Mouse (Mus musculus) olfactory bulb, adult 2 months (tissue): ENCODE measurements at regions not wholly inside any gene's neighbourhood (a gene's known extent, or its start where the extent isn't known, plus 50 kb on each side); places are given as distances from the start of the nearest gene placed in this dataset.

Experiments
- H3K27ac ChIP-seq: fragments of 200-500 bp; 2 replicates; pipeline ENCODE4 v1.5.1; 2012; ENCODE audit warnings: low read depth, low read length; ENCODE audit not compliant: insufficient read depth
- H3K4me1 ChIP-seq: fragments of 200-500 bp; 2 replicates; pipeline ENCODE4 v1.6.1; 2012; ENCODE audit warnings: low read length; ENCODE audit not compliant: control insufficient read depth, insufficient read depth
- H3K4me3 ChIP-seq: fragments of 200-500 bp; 2 replicates; pipeline ENCODE4 v1.5.1; 2012; ENCODE audit warnings: mild to moderate bottlenecking, low read depth, low read length, moderate library complexity; ENCODE audit not compliant: insufficient read depth
- CTCF ChIP-seq: fragments of 200-500 bp; IDR thresholded peaks from 2 replicates; pipeline ENCODE4 v1.5.1; 2012; ENCODE audit warnings: low read depth, mild to moderate bottlenecking, low read length, moderate library complexity; ENCODE audit not compliant: insufficient read depth
- POLR2A ChIP-seq: fragments of 200-500 bp; IDR thresholded peaks from 2 replicates; pipeline ENCODE4 v1.6.1; 2012; ENCODE audit warnings: mild to moderate bottlenecking, low read depth, low read length, moderate library complexity; ENCODE audit not compliant: insufficient read depth
- WGBS: fragments of 180-500 bp; shearing (Covaris S2); methylation state at CpG from one replicate; pipeline ENCODE4 v1.1.7; 2018; 5-methylcytosine and 5-hydroxymethylcytosine counted together

- no peak for TF ChIP-seq POLR2A
- no peak for TF ChIP-seq CTCF
- H3K4me1 ChIP-seq = no peaks in the 10 kb centered on the region
- no peak overlapping the region for H3K27ac ChIP-seq
- H3K4me3 ChIP-seq = no peak overlapping the region
- 73% methylated on average over 3 of the region's 3 CpGs for WGBS
These were observed 1110.1 kb downstream of the Gsdmc2 start for GRCm38 (mm10) chr15:62734900-62735299.

DNA sequence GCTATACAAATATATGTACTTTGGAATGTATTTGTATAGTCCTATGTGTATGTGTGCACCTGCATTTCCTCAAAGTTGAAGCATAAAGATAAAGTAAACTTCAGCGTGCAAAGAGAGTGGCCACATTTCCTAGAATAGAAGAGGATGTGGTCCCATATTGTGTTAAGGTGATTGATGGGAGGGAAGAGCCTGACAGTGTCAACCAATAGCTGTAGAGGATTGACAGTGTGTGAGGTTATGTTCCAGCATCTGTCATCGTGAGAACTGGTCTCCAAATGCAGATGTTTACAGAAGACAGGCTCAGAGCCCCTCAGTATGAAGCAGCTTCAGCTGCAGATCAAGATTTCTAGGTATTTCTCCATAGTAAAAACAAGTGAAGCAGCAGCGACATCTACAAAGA lies 1114.5 kb downstream of the Gsdmc2 start:
- TF ChIP-seq POLR2A = no peak
- no peak for TF ChIP-seq CTCF
- WGBS = 87% methylated on average over 3 of the region's 3 CpGs

DNA sequence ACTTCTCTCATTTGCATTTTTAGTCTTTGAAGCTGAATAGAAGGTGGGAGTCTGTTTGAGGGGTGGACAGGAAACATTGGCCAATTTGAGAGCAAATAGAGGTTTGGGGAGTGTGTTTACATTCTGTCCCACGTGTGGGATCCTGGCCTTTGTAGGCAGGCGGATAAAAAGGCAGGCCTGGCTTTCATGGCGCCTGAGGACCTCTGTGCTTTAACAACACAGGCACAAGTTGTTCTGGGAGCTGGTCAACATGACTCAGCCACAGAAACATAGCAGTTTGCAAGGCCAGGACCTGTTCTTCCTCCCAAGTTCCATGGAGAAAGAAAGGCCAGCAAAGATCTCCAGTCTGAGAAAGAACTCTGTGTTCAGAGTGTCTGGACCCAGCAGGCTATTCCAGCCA lies 1130.7 kb downstream of the Gsdmc2 start:
- H3K4me1 ChIP-seq = no peaks in the 10 kb centered on the region; the same call in 1 of the 2 replicates
- WGBS = 78% methylated on average over 3 of the region's 3 CpGs

More for the DNA sequence above, 1114.5 kb downstream of the Gsdmc2 start:
- H3K4me1 ChIP-seq = no peaks in the 10 kb centered on the region
- no peak overlapping the region for H3K27ac ChIP-seq
- no peak overlapping the region for H3K4me3 ChIP-seq

DNA sequence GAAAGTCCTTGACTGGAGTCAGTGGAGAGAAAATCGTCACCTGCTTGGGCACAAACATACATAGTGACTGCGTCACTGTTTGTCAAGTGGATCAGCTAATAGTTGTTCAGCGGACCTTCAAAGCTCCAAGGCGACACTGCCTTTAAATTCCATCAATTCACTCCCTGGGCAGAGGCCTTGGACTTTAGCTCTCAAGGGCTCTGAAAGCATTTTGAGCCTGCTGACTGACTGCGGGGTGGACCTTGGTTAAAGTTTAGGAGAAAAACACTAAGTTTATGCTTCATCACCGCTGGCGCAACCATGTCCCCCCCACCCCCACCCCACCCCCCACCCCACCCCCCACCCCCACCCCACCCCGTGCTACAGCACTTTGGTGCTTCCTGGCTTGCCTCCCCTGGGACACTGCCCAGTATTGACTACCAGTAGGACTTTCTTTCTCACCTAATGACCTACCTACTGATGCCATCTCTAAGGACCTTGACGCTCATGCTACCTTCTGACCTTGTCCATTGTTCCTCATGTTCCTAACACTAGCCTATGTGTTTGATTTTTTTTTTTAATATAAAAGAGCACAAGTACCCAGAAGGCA lies 1132.3 kb downstream of the Gsdmc2 start:
- TF ChIP-seq CTCF (no peak), POLR2A (no peak)
- Histone ChIP-seq H3K4me3 (no peak overlapping the region), H3K27ac (no peak overlapping the region), H3K4me1 (no peaks in the 10 kb centered on the region; the same call in 1 of the 2 replicates)
- WGBS = 82% methylated on average over 9 of the region's 9 CpGs

More for the DNA sequence above, 1130.7 kb downstream of the Gsdmc2 start:
- Histone ChIP-seq H3K4me3 (no peak overlapping the region), H3K27ac (no peak overlapping the region)
- no peak for TF ChIP-seq POLR2A
- no peak for TF ChIP-seq CTCF

- Histone ChIP-seq H3K4me1 (no peaks in the 10 kb centered on the region; the same call in 1 of the 2 replicates), H3K27ac (no peak overlapping the region), H3K4me3 (no peak overlapping the region)
- WGBS = 62% methylated on average over 3 of the region's 3 CpGs
- TF ChIP-seq POLR2A (no peak), CTCF (no peak)
These were observed 1132.9 kb downstream of the Gsdmc2 start for GRCm38 (mm10) chr15:62712060-62712542.

GRCm38 (mm10) chr15:62709546-62709945 lies 1135.4 kb downstream of the Gsdmc2 start:
- H3K4me3 ChIP-seq = no peak overlapping the region
- TF ChIP-seq CTCF (no peak), POLR2A (no peak)
- 44% methylated on average over 2 of the region's 2 CpGs for WGBS
- H3K4me1 ChIP-seq = no peaks in the 10 kb centered on the region; the same call in 1 of the 2 replicates
- no peak overlapping the region for H3K27ac ChIP-seq

DNA sequence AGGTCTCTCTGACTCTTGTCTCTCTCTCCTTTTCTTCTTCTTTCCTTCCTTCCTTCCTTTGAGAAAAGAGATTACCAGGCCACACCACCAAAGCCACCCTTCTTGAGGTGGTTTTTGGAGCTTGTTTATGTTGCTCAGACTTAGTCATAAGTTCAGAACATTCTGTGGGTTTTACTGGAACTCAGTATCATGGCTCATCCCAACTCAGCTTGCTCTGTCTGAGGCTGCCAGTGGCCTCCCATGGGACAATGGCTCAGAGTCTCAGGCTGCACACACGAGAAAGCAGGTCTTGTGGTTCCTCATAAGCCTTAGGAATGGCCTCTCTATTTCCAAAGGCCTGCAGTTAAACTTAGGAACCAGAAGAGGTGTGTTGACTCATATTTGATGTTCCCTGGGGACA lies 1146.4 kb downstream of the Gsdmc2 start:
- Histone ChIP-seq H3K27ac (no peak overlapping the region), H3K4me1 (no peaks in the 10 kb centered on the region), H3K4me3 (no peak overlapping the region)
- TF ChIP-seq CTCF (no peak), POLR2A (no peak)
- 93% methylated on average over 1 of the region's 1 CpGs for WGBS

DNA sequence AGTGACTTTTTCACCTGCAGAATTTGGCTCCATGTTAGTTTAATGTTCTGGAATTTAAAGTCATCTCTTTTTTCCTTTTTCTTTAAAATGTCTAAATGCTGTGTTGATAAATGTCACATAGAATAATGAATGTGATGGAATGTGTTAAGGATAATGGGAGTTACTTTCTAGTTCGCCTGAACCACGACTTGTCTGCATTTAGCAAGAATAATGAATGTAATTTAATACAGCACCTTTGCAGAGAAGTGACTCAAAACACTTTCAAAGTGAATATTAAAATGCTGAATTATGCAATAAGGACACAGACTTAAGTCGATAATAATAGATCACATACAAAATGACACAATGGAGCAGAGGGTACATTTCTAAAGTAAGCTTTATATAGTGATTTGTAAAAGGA lies 1150.2 kb downstream of the Gsdmc2 start:
- Histone ChIP-seq H3K4me3 (no peak overlapping the region), H3K4me1 (no peaks in the 10 kb centered on the region), H3K27ac (no peak overlapping the region)
- 81% methylated on average over 3 of the region's 3 CpGs for WGBS
- TF ChIP-seq POLR2A = no peak
- TF ChIP-seq CTCF = no peak

DNA sequence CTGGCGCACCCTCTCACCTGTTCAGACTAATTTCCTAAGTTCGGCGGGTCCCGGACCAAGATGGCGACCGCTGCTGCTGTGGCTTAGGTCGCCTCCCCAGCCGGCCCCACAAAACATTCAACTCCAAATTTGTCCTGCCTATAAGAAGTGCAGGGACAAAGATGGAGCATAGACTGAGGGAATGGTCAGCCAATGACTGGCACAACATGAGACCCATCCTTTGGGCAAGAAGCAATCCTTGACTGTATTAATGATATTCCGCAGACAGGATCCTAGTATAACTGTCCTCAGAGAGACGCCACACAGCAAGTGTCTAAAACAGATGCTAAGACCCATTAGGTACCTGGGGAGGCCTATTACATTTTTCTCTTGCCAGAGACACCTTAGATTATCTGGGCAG lies 1151.3 kb downstream of the Gsdmc2 start:
- 99% methylated on average over 9 of the region's 10 CpGs for WGBS
- no peak overlapping the region for H3K4me3 ChIP-seq
- no peak overlapping the region for H3K27ac ChIP-seq
- no peak for TF ChIP-seq CTCF
- no peak for TF ChIP-seq POLR2A
- no peaks in the 10 kb centered on the region for H3K4me1 ChIP-seq
